Mouse (Mus musculus): ENCODE measurements around the gene Gm47791. TPM values are rescaled to one million over a fixed set of nuclear protein-coding genes. Genes with fewer than 3 reads are reported as not detected.

The Gm47791 gene
- polyA plus RNA-seq, 1 experiment from 2014 or later, result not detected

DNA sequence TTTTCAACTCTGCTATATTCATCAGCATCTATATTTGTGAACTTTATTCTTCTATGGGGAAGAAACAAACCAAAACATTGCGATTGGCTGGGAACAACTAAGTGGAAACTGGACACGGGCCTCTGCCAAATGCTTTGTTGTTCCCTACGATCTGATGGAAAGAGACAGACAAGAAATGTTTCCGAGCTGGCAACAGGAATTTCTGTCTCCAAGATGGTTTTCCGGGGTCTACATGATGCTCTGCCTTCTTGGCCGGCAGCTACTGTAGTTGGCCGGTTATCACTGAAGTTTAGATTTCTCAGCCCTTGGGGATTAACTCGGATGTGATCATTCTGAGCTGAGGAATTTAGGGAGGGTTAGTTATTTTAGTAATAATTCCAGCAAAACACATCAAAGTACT, 35.3 kb upstream of the Gm47791 start:
- ATAC-seq (replicated peaks; ENCODE audit: insufficient number of reproducible peaks, low FRiP score, low TSS enrichment, low read depth), result no peak
- Histone ChIP-seq H3K9me3 (replicated peaks; ENCODE audit: control insufficient read depth, low read length) (no peaks in the 10 kb centered on the region), H3K4me3 (ENCODE audit: low read depth, low read length) (no peak overlapping the region)

GRCm38 (mm10) chr1:82804059-82804458, 33.0 kb upstream of the Gm47791 start:
- ATAC-seq (replicated peaks; ENCODE audit: insufficient number of reproducible peaks, low FRiP score, low TSS enrichment, low read depth), result no peak
- H3K27ac ChIP-seq (replicated peaks; ENCODE audit: low read depth, low read length), result no peak overlapping the region
- DNase-seq (ENCODE audit: low spot score), result no peak
- H3K27me3 ChIP-seq (ENCODE audit: control insufficient read depth, insufficient read depth, low read length), result no peaks in the 10 kb centered on the region
- H3K9me3 ChIP-seq (replicated peaks; ENCODE audit: control insufficient read depth, low read length), result no peaks in the 10 kb centered on the region
- no peaks in the 10 kb centered on the region for H3K4me1 ChIP-seq (ENCODE audit: control insufficient read depth, insufficient read depth, low read length)
- WGBS, result 86% methylated on average over 1 of the region's 1 CpGs
- no peak overlapping the region for H3K4me3 ChIP-seq (ENCODE audit: low read depth, low read length)
- H3K4me2 ChIP-seq (ENCODE audit: low read depth, low read length), result no peak overlapping the region
- no peaks in the 10 kb centered on the region for H3K36me3 ChIP-seq (replicated peaks; ENCODE audit: control insufficient read depth, insufficient read depth, low read depth, low read length)
- no peak overlapping the region for H3K9ac ChIP-seq (replicated peaks; ENCODE audit: low read length)

More for the DNA sequence above, 35.3 kb upstream of the Gm47791 start:
- H3K27ac ChIP-seq (replicated peaks; ENCODE audit: low read depth, low read length), result no peak overlapping the region
- H3K27me3 ChIP-seq (ENCODE audit: control insufficient read depth, insufficient read depth, low read length), result no peaks in the 10 kb centered on the region
- DNase-seq (ENCODE audit: low spot score), result no peak
- H3K36me3 ChIP-seq (replicated peaks; ENCODE audit: control insufficient read depth, insufficient read depth, low read depth, low read length), result no peaks in the 10 kb centered on the region
- no peak overlapping the region for H3K4me2 ChIP-seq (ENCODE audit: low read depth, low read length)
- 83% methylated on average over 8 of the region's 8 CpGs for WGBS
- no peak overlapping the region for H3K9ac ChIP-seq (replicated peaks; ENCODE audit: low read length)
- no peaks in the 10 kb centered on the region for H3K4me1 ChIP-seq (ENCODE audit: control insufficient read depth, insufficient read depth, low read length)

DNA sequence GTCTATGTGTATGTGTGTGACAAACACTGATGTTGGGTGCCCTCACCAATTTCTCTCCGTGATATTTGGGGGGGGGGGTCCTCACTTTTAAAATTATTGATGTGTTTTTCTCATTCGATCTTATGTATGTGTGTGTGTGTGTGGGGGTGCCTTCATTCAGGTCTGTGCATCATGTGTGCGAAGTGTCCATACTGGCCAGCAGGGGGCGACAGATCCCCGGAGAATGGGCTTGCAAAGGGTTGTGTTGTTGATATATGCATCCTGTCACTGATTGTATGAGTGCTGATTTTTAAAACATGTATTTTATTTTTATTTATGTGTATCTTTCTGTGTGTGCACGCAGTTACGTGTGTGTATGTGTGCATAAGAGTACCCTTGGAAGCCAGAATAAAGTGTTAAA, 32.6 kb upstream of the Gm47791 start:
- H3K27ac ChIP-seq (replicated peaks; ENCODE audit: low read depth, low read length), result no peak overlapping the region
- H3K4me2 ChIP-seq (ENCODE audit: low read depth, low read length), result no peak overlapping the region
- 74% methylated on average over 7 of the region's 7 CpGs for WGBS
- H3K27me3 ChIP-seq (ENCODE audit: control insufficient read depth, insufficient read depth, low read length), result no peaks in the 10 kb centered on the region
- no peak overlapping the region for H3K4me3 ChIP-seq (ENCODE audit: low read depth, low read length)
- no peak for DNase-seq (ENCODE audit: low spot score)
- ATAC-seq (replicated peaks; ENCODE audit: insufficient number of reproducible peaks, low FRiP score, low TSS enrichment, low read depth), result no peak
- H3K4me1 ChIP-seq (ENCODE audit: control insufficient read depth, insufficient read depth, low read length), result no peaks in the 10 kb centered on the region
- H3K36me3 ChIP-seq (replicated peaks; ENCODE audit: control insufficient read depth, insufficient read depth, low read depth, low read length), result no peaks in the 10 kb centered on the region
- H3K9ac ChIP-seq (replicated peaks; ENCODE audit: low read length), result no peak overlapping the region
- no peaks in the 10 kb centered on the region for H3K9me3 ChIP-seq (replicated peaks; ENCODE audit: control insufficient read depth, low read length)

DNA sequence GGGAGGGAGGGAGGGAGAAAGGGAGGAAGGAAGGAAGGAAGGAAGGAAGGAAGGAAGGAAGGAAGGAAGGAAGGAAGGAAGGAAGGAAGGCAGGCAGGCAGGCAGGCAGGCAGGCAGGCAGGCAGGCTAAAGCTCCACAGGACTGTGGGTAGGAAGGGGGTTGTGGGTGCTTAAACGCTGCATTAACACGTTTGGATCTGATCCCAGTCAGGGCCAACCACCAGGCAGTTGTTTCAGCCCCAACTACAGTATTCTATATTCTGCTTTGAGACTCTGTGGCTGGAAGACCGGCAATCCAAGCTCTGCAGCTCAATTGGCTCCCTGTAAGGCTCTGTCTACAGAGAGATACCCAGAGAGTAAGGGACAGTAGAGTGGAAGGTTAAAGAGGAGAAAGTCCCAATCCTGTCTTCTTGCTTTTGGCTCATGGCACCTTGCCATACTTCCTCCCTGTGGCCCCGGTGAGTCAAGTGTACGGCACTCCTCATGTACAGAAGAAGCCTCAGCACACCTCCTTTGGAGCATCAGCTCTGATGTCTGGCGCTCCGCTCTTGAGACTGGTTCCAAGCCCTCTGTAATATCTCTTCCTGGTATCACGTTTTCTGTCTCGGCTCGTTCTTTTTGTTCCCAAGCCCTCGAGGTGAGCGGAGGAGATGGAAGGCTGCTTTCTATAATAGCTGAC, 30.2 kb upstream of the Gm47791 start:
- 88% methylated on average over 12 of the region's 12 CpGs for WGBS
- no peak for ATAC-seq (replicated peaks; ENCODE audit: insufficient number of reproducible peaks, low FRiP score, low TSS enrichment, low read depth)
- H3K27ac ChIP-seq (replicated peaks; ENCODE audit: low read depth, low read length), result no peak overlapping the region

GRCm38 (mm10) chr1:82798922-82799321, 27.9 kb upstream of the Gm47791 start:
- 78% methylated on average over 4 of the region's 4 CpGs for WGBS
- no peak overlapping the region for H3K4me3 ChIP-seq (ENCODE audit: low read depth, low read length)
- ATAC-seq (replicated peaks; ENCODE audit: insufficient number of reproducible peaks, low FRiP score, low TSS enrichment, low read depth), result no peak
- no peaks in the 10 kb centered on the region for H3K9me3 ChIP-seq (replicated peaks; ENCODE audit: control insufficient read depth, low read length)
- H3K4me2 ChIP-seq (ENCODE audit: low read depth, low read length), result no peak overlapping the region
- DNase-seq (ENCODE audit: low spot score), result no peak
- no peak overlapping the region for H3K27ac ChIP-seq (replicated peaks; ENCODE audit: low read depth, low read length)
- no peaks in the 10 kb centered on the region for H3K27me3 ChIP-seq (ENCODE audit: control insufficient read depth, insufficient read depth, low read length)
- H3K4me1 ChIP-seq (ENCODE audit: control insufficient read depth, insufficient read depth, low read length), result no peaks in the 10 kb centered on the region
- no peak overlapping the region for H3K9ac ChIP-seq (replicated peaks; ENCODE audit: low read length)
- H3K36me3 ChIP-seq (replicated peaks; ENCODE audit: control insufficient read depth, insufficient read depth, low read depth, low read length), result no peaks in the 10 kb centered on the region

More for the DNA sequence above, 30.2 kb upstream of the Gm47791 start:
- no peak overlapping the region for H3K4me2 ChIP-seq (ENCODE audit: low read depth, low read length)
- H3K27me3 ChIP-seq (ENCODE audit: control insufficient read depth, insufficient read depth, low read length), result no peaks in the 10 kb centered on the region
- H3K9me3 ChIP-seq (replicated peaks; ENCODE audit: control insufficient read depth, low read length), result no peaks in the 10 kb centered on the region
- H3K9ac ChIP-seq (replicated peaks; ENCODE audit: low read length), result no peak overlapping the region
- H3K4me1 ChIP-seq (ENCODE audit: control insufficient read depth, insufficient read depth, low read length), result no peaks in the 10 kb centered on the region
- no peak for DNase-seq (ENCODE audit: low spot score)
- H3K4me3 ChIP-seq (ENCODE audit: low read depth, low read length), result no peak overlapping the region
- no peaks in the 10 kb centered on the region for H3K36me3 ChIP-seq (replicated peaks; ENCODE audit: control insufficient read depth, insufficient read depth, low read depth, low read length)

GRCm38 (mm10) chr1:82798304-82798703, 27.3 kb upstream of the Gm47791 start:
- DNase-seq (ENCODE audit: low spot score), result no peak
- Histone ChIP-seq H3K27me3 (ENCODE audit: control insufficient read depth, insufficient read depth, low read length) (no peaks in the 10 kb centered on the region), H3K4me3 (ENCODE audit: low read depth, low read length) (no peak overlapping the region), H3K9ac (replicated peaks; ENCODE audit: low read length) (no peak overlapping the region), H3K27ac (replicated peaks; ENCODE audit: low read depth, low read length) (no peak overlapping the region), H3K4me2 (ENCODE audit: low read depth, low read length) (no peak overlapping the region), H3K36me3 (replicated peaks; ENCODE audit: control insufficient read depth, insufficient read depth, low read depth, low read length) (no peaks in the 10 kb centered on the region), H3K4me1 (ENCODE audit: control insufficient read depth, insufficient read depth, low read length) (no peaks in the 10 kb centered on the region), H3K9me3 (replicated peaks; ENCODE audit: control insufficient read depth, low read length) (no peaks in the 10 kb centered on the region)
- ATAC-seq (replicated peaks; ENCODE audit: insufficient number of reproducible peaks, low FRiP score, low TSS enrichment, low read depth), result no peak
- WGBS, result 84% methylated on average over 5 of the region's 5 CpGs

GRCm38 (mm10) chr1:82797088-82797487, 26.0 kb upstream of the Gm47791 start:
- no peak for ATAC-seq (replicated peaks; ENCODE audit: insufficient number of reproducible peaks, low FRiP score, low TSS enrichment, low read depth)
- no peak for DNase-seq (ENCODE audit: low spot score)
- Histone ChIP-seq H3K4me1 (ENCODE audit: control insufficient read depth, insufficient read depth, low read length) (no peaks in the 10 kb centered on the region), H3K36me3 (replicated peaks; ENCODE audit: control insufficient read depth, insufficient read depth, low read depth, low read length) (no peaks in the 10 kb centered on the region), H3K9me3 (replicated peaks; ENCODE audit: control insufficient read depth, low read length) (no peaks in the 10 kb centered on the region), H3K27me3 (ENCODE audit: control insufficient read depth, insufficient read depth, low read length) (no peaks in the 10 kb centered on the region), H3K27ac (replicated peaks; ENCODE audit: low read depth, low read length) (no peak overlapping the region), H3K4me2 (ENCODE audit: low read depth, low read length) (no peak overlapping the region), H3K9ac (replicated peaks; ENCODE audit: low read length) (no peak overlapping the region), H3K4me3 (ENCODE audit: low read depth, low read length) (no peak overlapping the region)
- WGBS, result 86% methylated on average over 4 of the region's 4 CpGs

DNA sequence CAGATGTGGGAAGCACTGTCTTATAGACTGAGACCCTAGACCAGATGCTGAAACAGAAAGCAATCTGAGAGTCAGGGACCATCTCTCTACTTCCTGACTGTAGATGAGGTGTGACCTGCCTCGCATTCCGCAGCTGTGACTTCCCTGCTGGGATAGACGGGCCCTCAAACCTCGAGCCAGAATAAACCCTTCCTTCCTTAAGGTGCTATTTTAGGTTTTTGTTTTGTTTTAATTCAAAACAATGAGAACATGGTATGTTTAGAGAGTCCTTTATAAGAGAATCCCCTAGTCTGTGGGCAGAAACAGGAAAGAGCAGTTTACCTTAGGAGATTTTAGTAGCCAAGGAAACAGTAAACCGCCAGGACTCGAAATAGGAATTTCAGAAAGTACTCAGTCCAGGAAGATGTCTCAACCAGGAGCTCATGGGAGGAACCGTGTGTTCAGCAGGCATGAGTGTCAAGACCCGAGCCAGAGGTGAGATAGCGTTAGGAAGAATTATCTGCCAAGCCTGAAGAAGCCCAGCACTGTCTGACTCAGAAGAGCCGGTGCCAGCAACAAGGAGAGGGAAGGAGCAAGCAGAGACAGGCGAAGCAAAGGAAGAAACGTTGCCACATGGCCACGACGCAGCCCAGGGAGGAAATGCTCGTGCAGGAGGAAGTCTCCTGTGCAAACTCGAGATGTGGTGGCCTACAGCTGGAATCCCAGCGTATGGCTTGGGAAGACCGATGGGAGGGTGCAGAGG, 24.8 kb upstream of the Gm47791 start:
- Histone ChIP-seq H3K36me3 (replicated peaks; ENCODE audit: control insufficient read depth, insufficient read depth, low read depth, low read length) (no peaks in the 10 kb centered on the region), H3K4me3 (ENCODE audit: low read depth, low read length) (no peak overlapping the region), H3K4me2 (ENCODE audit: low read depth, low read length) (no peak overlapping the region)

More for the DNA sequence above, 24.8 kb upstream of the Gm47791 start:
- DNase-seq (ENCODE audit: low spot score) (no peak), ATAC-seq (replicated peaks; ENCODE audit: insufficient number of reproducible peaks, low FRiP score, low TSS enrichment, low read depth) (no peak)
- WGBS, result 74% methylated on average over 18 of the region's 18 CpGs
- no peaks in the 10 kb centered on the region for H3K27me3 ChIP-seq (ENCODE audit: control insufficient read depth, insufficient read depth, low read length)
- H3K27ac ChIP-seq (replicated peaks; ENCODE audit: low read depth, low read length), result no peak overlapping the region
- no peak overlapping the region for H3K9ac ChIP-seq (replicated peaks; ENCODE audit: low read length)
- H3K4me1 ChIP-seq (ENCODE audit: control insufficient read depth, insufficient read depth, low read length), result no peaks in the 10 kb centered on the region
- H3K9me3 ChIP-seq (replicated peaks; ENCODE audit: control insufficient read depth, low read length), result no peaks in the 10 kb centered on the region
